In genomic region chr7:27384731-27385130, GRCm38 (mm10) we compare ENCODE assay signal across 9 mouse cellular contexts. TPM values are rescaled to one million over a fixed set of nuclear protein-coding genes. Genes with fewer than 3 reads are reported as not detected.
DNase-seq lines count a peak whose midpoint lies in the region; ATAC-seq and TF ChIP-seq lines count a peak whose summit lies in the region.
"Had no signal": no experiment of that assay in that cellular context is flagged by ENCODE, and none has a peak within 500 bp of the region (broad histone marks: within the 10 kb centered on the region; RNA-seq: fewer than 3 reads in every experiment).

No protein-coding gene starts in this region.

- H3K4me1 ChIP-seq in ES-E14 (ENCODE audit: control insufficient read depth in 2 of 2, insufficient read depth in 2 of 2, low read length in 2 of 2, poor library complexity in 1 of 2), result peaks cover 8 to 26% of the 10 kb centered on the region in 2 experiments; a peak in 3 of 4 replicates

- in situ Hi-C loops in ES-E14 (cut with MboI; ENCODE audit: low sequenced_read_pairs in 2 of 2, unreplicated experiment in 2 of 2), result no loop called here

- DNase-seq in layer of hippocampus, adult 11-12 months (ENCODE audit: low spot score), result peak; percentile 74
- DNase-seq in layer of hippocampus, adult 9-10 months (ENCODE audit: low spot score), result no peak
- no peak for DNase-seq in ES-E14 (ENCODE audit: low read depth, low spot score)
- peak; percentile 35 for DNase-seq in c-Kit-positive CD71-positive TER-119-negative erythroid progenitor cells, embryonic 14.5 days (ENCODE audit: low read depth)
- peak; percentile 31 to 65 for DNase-seq in lung, adult 18-20 months
- DNase-seq in spleen, postnatal 36 days (ENCODE audit: low spot score in 2 of 2), result peak; percentile 43 to 53
- no peak for DNase-seq in Muller cell, postnatal 12 days (ENCODE audit: inconsistent ontology term)

- H3K9ac ChIP-seq in ES-E14 (ENCODE audit: insufficient read depth, low read depth, low read length, poor library complexity, severe bottlenecking), result no peak overlapping the region; the same call in 1 of the 2 replicates

- no peaks in the 10 kb centered on the region for H3K9me3 ChIP-seq in ES-E14 (ENCODE audit: control insufficient read depth, insufficient read depth, low read depth, low read length)

- H3K27ac ChIP-seq in ES-E14 (ENCODE audit: insufficient read depth, low read depth, low read length, poor library complexity, severe bottlenecking), result peak overlapping the region; percentile 24; the same call in 1 of the 2 replicates

- H3K36me3 ChIP-seq in ES-E14 (ENCODE audit: control insufficient read depth, insufficient read depth, low read length, poor library complexity, severe bottlenecking), result no peaks in the 10 kb centered on the region

- no peak overlapping the region for H3K4me3 ChIP-seq in ES-E14 (ENCODE audit: insufficient read depth in 1 of 2, low read depth in 1 of 2, low read length in 2 of 2, poor library complexity in 1 of 2, severe bottlenecking in 1 of 2)

- peak; percentile 59 to 69; a peak in 2 of 4 replicates for ATAC-seq in hematopoietic stem cell, adult 5-6 weeks (replicated peaks in 1 of 2; ENCODE audit: insufficient read depth in 1 of 2, low FRiP score in 2 of 2, low TSS enrichment in 1 of 2, low read depth in 1 of 2, poor library complexity in 2 of 2, severe bottlenecking in 2 of 2)

TF ChIP-seq in ES-E14, 5 proteins besides CTCF, POLR2A, EP300 and RAD21:
- no peak for TF ChIP-seq CHD2 (IDR thresholded peaks at IDR 0.05; ENCODE audit: low read depth, low read length)
- no peak for TF ChIP-seq HCFC1 (IDR thresholded peaks at IDR 0.05; ENCODE audit: borderline replicate concordance, insufficient read depth, low read length)
- TF ChIP-seq ZC3H11A (IDR thresholded peaks at IDR 0.05; ENCODE audit: borderline replicate concordance, low read depth, low read length), result no peak

RNA-seq across cellular contexts. Expression of gene Gm20479, which starts 27.5 kb away (rescaled TPM):
- 1.4 and 1.5 TPM in 2 replicates for total RNA-seq in ES-E14 (2012; rRNA removed)
- total RNA-seq in hematopoietic stem cell, adult 5-6 weeks (2017), result not detected in 2 replicates
- total RNA-seq: gastrocnemius, postnatal 36 days had no signal

RNA-seq across cellular contexts. Expression of gene Shkbp1, which starts 28.9 kb away (rescaled TPM):
- total RNA-seq in ES-E14 (2012; rRNA removed), result 28.8 and 45.5 TPM in 2 replicates
- 15.8 and 22.4 TPM in 2 replicates for total RNA-seq in hematopoietic stem cell, adult 5-6 weeks (2017)

RNA-seq across cellular contexts. Expression of gene Ltbp4, which starts 47.2 kb away (rescaled TPM):
- total RNA-seq in ES-E14 (2012; rRNA removed), result 65.8 and 114 TPM in 2 replicates
- 1.9 TPM in 1 of 2 replicates, not detected in the other for total RNA-seq in hematopoietic stem cell, adult 5-6 weeks (2017)

Comparison
In these comparisons a context has a peak if more than half of its experiments do, and no peak if none do; other contexts are left out.
1. DNase-seq: peak in layer of hippocampus, adult 11-12 months (single experiment), c-Kit-positive CD71-positive TER-119-negative erythroid progenitor cells, embryonic 14.5 days (single experiment), lung, adult 18-20 months (2 of 2) and spleen, postnatal 36 days (2 of 2); none in layer of hippocampus, adult 9-10 months (single experiment), ES-E14 (single experiment) and Muller cell, postnatal 12 days (single experiment).
2. RNA of gene Ltbp4, which starts 47.2 kb away (total RNA-seq): 65.8 to 114 TPM in ES-E14; 1.9 TPM in hematopoietic stem cell, adult 5-6 weeks; every median in the first group is over 10 times any median in the second.